Mouse (Mus musculus) liver, embryonic 18 days (tissue): Measurements from ENCODE around the gene Zfx. TPM values are rescaled to one million over a fixed set of nuclear protein-coding genes. Genes with fewer than 3 reads are reported as not detected.

Experiments used
- polyA plus RNA-seq: library from polyadenylated mRNA; depleted of rRNA; stranded (reverse); fragments of >200 nt; gene quantifications from 2 replicates; pipeline ENCODE4 v1.2.3, GENCODE M21; 2012; rRNA removed

The Zfx gene
- polyA plus RNA-seq, result 4.4 and 4.9 TPM in 2 replicates

GRCm38 (mm10) chrX:94123059-94123839 lies at the start of gene Zfx:
Gene Zfx (minus strand): TSS chrX:94123702.

Other genes with a start within 250 kb of the Zfx start
- gene AU015836, start 155.0 kb downstream of the Zfx start, polyA plus RNA-seq, result 1.4 and 2.1 TPM in 2 replicates
- 26.1 and 39.5 TPM in 2 replicates for gene Eif2s3x, start 89.2 kb upstream of the Zfx start, polyA plus RNA-seq
- 1.5 and 1.9 TPM in 2 replicates for gene Klhl15, start 110.9 kb upstream of the Zfx start, polyA plus RNA-seq
- not detected in 2 replicates for gene Fam90a1b, start 243.1 kb upstream of the Zfx start, polyA plus RNA-seq
- gene Apoo, start 243.4 kb upstream of the Zfx start, polyA plus RNA-seq, result 10.8 and 11.7 TPM in 2 replicates